Mouse (Mus musculus) liver, embryonic 15.5 days (tissue): ENCODE results near the gene Mansc1. TPM values are rescaled to one million over a fixed set of nuclear protein-coding genes. Genes with fewer than 3 reads are reported as not detected.
"Not testable (repeated sequence)": the region's sequence is repeated elsewhere in the genome, so short reads cannot be mapped to it uniquely, and the experiment has no call there.

ENCODE experiments used
- ATAC-seq: fragments of 200-750 bp; cut with Nextera tagmentation; 2 replicates; pipeline ENCODE4 v1.8.0; 2017; ENCODE audit warnings: moderate number of reproducible peaks, mild to moderate bottlenecking, moderate library complexity; ENCODE audit not compliant: insufficient read depth
- H3K27ac ChIP-seq: fragments of 300-500 bp; sonication (generic); replicated peaks from 2 replicates; pipeline ENCODE4 v1.5.1; 2015; ENCODE audit warnings: mild to moderate bottlenecking, inconsistent platforms
- H3K27me3 ChIP-seq: fragments of 300-500 bp; sonication (generic); 2 replicates; pipeline ENCODE4 v1.6.1; 2015; ENCODE audit warnings: mild to moderate bottlenecking, inconsistent platforms
- H3K36me3 ChIP-seq: fragments of 300-500 bp; sonication (generic); replicated peaks from 2 replicates; pipeline ENCODE4 v1.6.1; 2015; ENCODE audit warnings: moderate library complexity, mild to moderate bottlenecking, inconsistent platforms
- H3K4me1 ChIP-seq: fragments of 300-500 bp; sonication (generic); replicated peaks from 2 replicates; pipeline ENCODE4 v1.6.1; 2015; ENCODE audit warnings: inconsistent platforms
- H3K4me2 ChIP-seq: fragments of 300-500 bp; sonication (generic); 2 replicates; pipeline ENCODE4 v1.6.1; 2015; ENCODE audit warnings: moderate library complexity, mild to moderate bottlenecking, inconsistent platforms
- H3K4me3 ChIP-seq: fragments of 300-500 bp; sonication (generic); replicated peaks from 2 replicates; pipeline ENCODE4 v1.5.1; 2015; ENCODE audit warnings: mild to moderate bottlenecking, inconsistent platforms
- H3K9ac ChIP-seq: fragments of 300-500 bp; sonication (generic); 2 replicates; pipeline ENCODE4 v1.6.1; 2015; ENCODE audit warnings: moderate library complexity, mild to moderate bottlenecking, inconsistent platforms
- H3K9me3 ChIP-seq: fragments of 300-500 bp; sonication (generic); replicated peaks from 2 replicates; pipeline ENCODE4 v1.6.1; 2016; ENCODE audit warnings: inconsistent platforms
- WGBS: fragments of 180-500 bp; shearing (Covaris S2); methylation state at CpG from one replicate; pipeline ENCODE4 v1.1.7; 2015; ENCODE audit warnings: mixed read lengths; ENCODE audit not compliant: insufficient replicate concordance; 5-methylcytosine and 5-hydroxymethylcytosine counted together
- polyA plus RNA-seq: library from polyadenylated mRNA; unstranded; fragments of >200 nt; fragmentation: Nextera tagmentation; extraction: Ambion mirVana; gene quantifications from 2 replicates; pipeline ENCODE4 v1.2.1, GENCODE M21; 2015

Mansc1 gene
- 0.86 and 0.90 TPM in 2 replicates for polyA plus RNA-seq

GRCm38 (mm10) chr6:134631947-134632687 is at the start of gene Mansc1:
TSS of gene Mansc1 (minus strand) at chr6:134632488.
- no peak for ATAC-seq
- H3K4me1 ChIP-seq, result peaks cover 8% of the 10 kb centered on the region; the same call in 1 of the 2 replicates
- 2% methylated on average over 46 of the region's 46 CpGs for WGBS
- H3K27me3 ChIP-seq, result peaks cover 36% of the 10 kb centered on the region
- H3K9ac ChIP-seq, result peak within 1 kb of the TSS; percentile 9; the same call in 1 of the 2 replicates
- no peaks in the 10 kb centered on the region for H3K9me3 ChIP-seq
- peak within 1 kb of the TSS; percentile 52 for H3K4me3 ChIP-seq
- no peaks in the 10 kb centered on the region for H3K36me3 ChIP-seq
- H3K4me2 ChIP-seq, result peak within 1 kb of the TSS; percentile 73
- no peak within 1 kb of the TSS for H3K27ac ChIP-seq

- not testable (repeated sequence) for ATAC-seq, H3K27ac ChIP-seq, H3K36me3 ChIP-seq, H3K9ac ChIP-seq, H3K27me3 ChIP-seq, H3K4me3 ChIP-seq, H3K4me2 ChIP-seq, H3K9me3 ChIP-seq
- 56% methylated on average over 4 of the region's 4 CpGs for WGBS
- H3K4me1 ChIP-seq, result peaks cover 10% of the 10 kb centered on the region; the same call in 1 of the 2 replicates
These were observed 47.0 kb upstream of the Mansc1 start for GRCm38 (mm10) chr6:134679330-134679729.

DNA sequence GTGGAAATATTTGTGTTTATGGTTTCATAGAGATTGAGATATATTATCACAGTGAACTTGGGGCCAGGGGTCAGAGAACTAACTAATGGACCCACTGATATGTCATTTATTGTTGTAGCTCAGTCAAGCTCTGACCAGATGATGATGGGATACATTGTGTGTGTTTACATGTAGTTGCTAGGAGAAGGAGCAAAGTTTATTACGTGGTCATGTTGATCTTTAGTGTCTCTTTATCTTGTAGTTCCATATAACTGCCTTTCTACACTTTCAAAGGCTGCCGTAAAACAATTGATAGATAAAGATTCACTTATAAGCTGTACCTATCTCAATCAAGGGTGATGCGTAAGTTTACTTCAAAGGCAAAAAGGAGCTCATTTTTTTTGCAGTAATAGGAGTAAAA is 45.7 kb upstream of the Mansc1 start:
- Histone ChIP-seq H3K9ac (no peak overlapping the region), H3K9me3 (no peaks in the 10 kb centered on the region), H3K4me2 (no peak overlapping the region), H3K36me3 (no peaks in the 10 kb centered on the region), H3K27ac (no peak overlapping the region), H3K27me3 (no peaks in the 10 kb centered on the region), H3K4me1 (peaks cover 10% of the 10 kb centered on the region; the same call in 1 of the 2 replicates), H3K4me3 (no peak overlapping the region)
- peak; percentile 28 for ATAC-seq
- 21% methylated on average over 3 of the region's 3 CpGs for WGBS

- H3K4me3 ChIP-seq, result no peak overlapping the region
- peaks cover 12% of the 10 kb centered on the region for H3K4me1 ChIP-seq
- H3K27ac ChIP-seq, result no peak overlapping the region
- no peaks in the 10 kb centered on the region for H3K27me3 ChIP-seq
- 73% methylated on average over 4 of the region's 4 CpGs for WGBS
- H3K4me2 ChIP-seq, result no peak overlapping the region
- no peak for ATAC-seq
- H3K36me3 ChIP-seq, result no peaks in the 10 kb centered on the region
- no peaks in the 10 kb centered on the region for H3K9me3 ChIP-seq
- H3K9ac ChIP-seq, result no peak overlapping the region
These were observed 45.2 kb upstream of the Mansc1 start for GRCm38 (mm10) chr6:134677504-134677903.

DNA sequence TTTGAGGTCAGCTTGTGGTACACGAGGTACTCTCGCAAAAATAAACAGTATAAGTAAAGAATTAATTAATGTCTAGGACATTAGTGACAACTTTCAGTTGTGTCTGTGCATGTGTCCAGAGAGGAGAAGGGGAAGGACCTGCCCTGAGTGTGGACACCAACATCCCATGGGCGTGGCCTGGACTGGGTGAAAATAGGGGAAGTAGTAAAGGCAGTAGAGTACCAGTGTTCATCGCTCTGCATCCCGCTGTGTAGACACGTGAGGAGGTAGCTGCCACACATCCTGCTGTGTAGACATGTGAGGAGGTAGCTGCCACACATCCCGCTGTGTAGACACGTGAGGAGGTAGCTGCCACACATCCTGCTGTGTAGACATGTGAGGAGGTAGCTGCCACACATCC is 41.4 kb upstream of the Mansc1 start:
- H3K4me3 ChIP-seq, H3K4me2 ChIP-seq, H3K27ac ChIP-seq, H3K9me3 ChIP-seq, H3K9ac ChIP-seq, H3K27me3 ChIP-seq, ATAC-seq, H3K36me3 ChIP-seq: not testable (repeated sequence)
- H3K4me1 ChIP-seq, result peaks cover 27% of the 10 kb centered on the region
- WGBS, result 43% methylated on average over 8 of the region's 8 CpGs

DNA sequence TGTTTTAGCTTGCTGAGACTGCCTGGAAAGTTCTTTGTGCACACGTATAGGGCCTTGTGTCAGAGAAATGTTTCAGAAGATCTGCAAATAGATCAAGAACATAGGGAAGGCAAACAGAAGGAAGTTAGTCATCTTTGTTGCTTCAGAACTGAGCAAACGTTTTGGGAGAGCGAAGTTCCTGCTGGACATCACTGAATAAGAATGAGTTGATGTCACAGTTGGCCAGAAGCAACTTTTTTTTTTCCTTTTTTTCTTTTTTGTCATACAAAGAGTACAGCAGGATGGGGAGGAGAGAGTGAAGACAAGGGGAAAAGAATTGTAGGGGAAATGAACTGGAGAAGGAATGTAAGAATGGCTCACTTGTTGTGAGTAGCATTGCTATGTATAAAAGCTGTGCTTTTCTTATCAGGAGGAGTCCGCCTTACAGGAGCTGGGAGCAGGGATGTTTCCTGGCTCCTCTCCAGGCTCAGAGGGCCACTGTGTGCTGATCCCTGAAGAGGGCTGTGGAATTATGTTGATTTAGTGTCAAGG is 38.7 kb upstream of the Mansc1 start:
- 47% methylated on average over 4 of the region's 4 CpGs for WGBS
- Histone ChIP-seq H3K9me3 (no peaks in the 10 kb centered on the region), H3K36me3 (no peaks in the 10 kb centered on the region), H3K4me3 (no peak overlapping the region), H3K4me1 (peaks cover 27% of the 10 kb centered on the region), H3K4me2 (no peak overlapping the region), H3K27me3 (no peaks in the 10 kb centered on the region), H3K27ac (no peak overlapping the region), H3K9ac (no peak overlapping the region)
- ATAC-seq, result no peak

- H3K4me2 ChIP-seq, result no peak overlapping the region; the same call in 1 of the 2 replicates
- WGBS, result 56% methylated on average over 6 of the region's 6 CpGs
These were observed 37.0 kb upstream of the Mansc1 start for GRCm38 (mm10) chr6:134669179-134669865.

DNA sequence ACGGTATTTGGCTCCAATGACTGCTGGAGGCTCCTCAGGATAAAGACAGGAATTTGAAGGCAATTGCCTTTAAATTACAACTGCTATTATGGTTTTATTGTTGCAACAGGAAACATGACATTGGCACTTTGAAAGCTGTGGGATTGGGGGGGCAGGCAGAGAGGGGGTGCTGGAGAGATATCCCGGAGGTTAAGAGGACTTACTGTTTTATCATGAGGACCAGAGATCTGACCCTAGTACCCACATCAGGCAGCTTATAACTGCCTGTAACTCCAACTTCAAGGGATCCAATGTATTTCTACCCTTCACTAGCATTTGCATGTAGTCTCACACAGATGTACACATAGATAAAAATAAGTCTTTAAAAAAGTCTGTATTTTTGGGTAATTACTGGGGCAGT is 36.2 kb upstream of the Mansc1 start:
- Histone ChIP-seq H3K9me3 (no peaks in the 10 kb centered on the region), H3K4me1 (peaks cover 40% of the 10 kb centered on the region), H3K4me3 (no peak overlapping the region), H3K9ac (no peak overlapping the region), H3K27ac (no peak overlapping the region), H3K4me2 (no peak overlapping the region), H3K27me3 (no peaks in the 10 kb centered on the region), H3K36me3 (no peaks in the 10 kb centered on the region)
- ATAC-seq, result no peak
- WGBS, result 21% methylated on average over 2 of the region's 2 CpGs

More at GRCm38 (mm10) chr6:134669179-134669865, 37.0 kb upstream of the Mansc1 start:
- Histone ChIP-seq H3K4me1 (peaks cover 34% of the 10 kb centered on the region), H3K9ac (no peak overlapping the region), H3K27me3 (no peaks in the 10 kb centered on the region), H3K36me3 (no peaks in the 10 kb centered on the region), H3K4me3 (no peak overlapping the region), H3K27ac (no peak overlapping the region), H3K9me3 (no peaks in the 10 kb centered on the region)
- no peak for ATAC-seq

- no peak overlapping the region for H3K9ac ChIP-seq
- ATAC-seq, result no peak
- H3K27me3 ChIP-seq, result no peaks in the 10 kb centered on the region
These were observed 33.5 kb upstream of the Mansc1 start for GRCm38 (mm10) chr6:134665817-134666216.

DNA sequence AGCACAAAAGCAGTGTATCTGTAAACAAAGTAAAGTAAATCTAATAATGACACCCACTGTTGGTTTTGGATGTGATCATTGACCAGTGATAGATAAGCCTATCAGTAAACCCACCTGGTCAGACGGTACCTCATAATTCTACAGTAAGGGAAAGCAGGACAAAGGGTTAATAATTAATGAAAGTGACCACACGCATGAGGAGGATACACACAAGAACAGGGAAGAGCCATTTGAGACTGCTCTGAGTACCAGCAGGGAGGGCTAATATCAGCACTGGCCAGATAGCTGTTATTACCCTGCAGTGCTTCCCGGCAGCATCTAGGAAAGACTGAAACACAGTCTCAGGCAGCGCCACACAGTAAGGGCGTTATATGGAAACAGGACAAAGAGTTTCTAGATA is 32.3 kb upstream of the Mansc1 start:
- no peaks in the 10 kb centered on the region for H3K27me3 ChIP-seq
- H3K4me1 ChIP-seq, result peaks cover 48% of the 10 kb centered on the region
- no peak overlapping the region for H3K4me3 ChIP-seq

More at GRCm38 (mm10) chr6:134665817-134666216, 33.5 kb upstream of the Mansc1 start:
- Histone ChIP-seq H3K27ac (no peak overlapping the region), H3K4me3 (no peak overlapping the region), H3K4me1 (peaks cover 42% of the 10 kb centered on the region), H3K9me3 (no peaks in the 10 kb centered on the region), H3K4me2 (no peak overlapping the region), H3K36me3 (no peaks in the 10 kb centered on the region)
- WGBS, result 63% methylated on average over 9 of the region's 9 CpGs

DNA sequence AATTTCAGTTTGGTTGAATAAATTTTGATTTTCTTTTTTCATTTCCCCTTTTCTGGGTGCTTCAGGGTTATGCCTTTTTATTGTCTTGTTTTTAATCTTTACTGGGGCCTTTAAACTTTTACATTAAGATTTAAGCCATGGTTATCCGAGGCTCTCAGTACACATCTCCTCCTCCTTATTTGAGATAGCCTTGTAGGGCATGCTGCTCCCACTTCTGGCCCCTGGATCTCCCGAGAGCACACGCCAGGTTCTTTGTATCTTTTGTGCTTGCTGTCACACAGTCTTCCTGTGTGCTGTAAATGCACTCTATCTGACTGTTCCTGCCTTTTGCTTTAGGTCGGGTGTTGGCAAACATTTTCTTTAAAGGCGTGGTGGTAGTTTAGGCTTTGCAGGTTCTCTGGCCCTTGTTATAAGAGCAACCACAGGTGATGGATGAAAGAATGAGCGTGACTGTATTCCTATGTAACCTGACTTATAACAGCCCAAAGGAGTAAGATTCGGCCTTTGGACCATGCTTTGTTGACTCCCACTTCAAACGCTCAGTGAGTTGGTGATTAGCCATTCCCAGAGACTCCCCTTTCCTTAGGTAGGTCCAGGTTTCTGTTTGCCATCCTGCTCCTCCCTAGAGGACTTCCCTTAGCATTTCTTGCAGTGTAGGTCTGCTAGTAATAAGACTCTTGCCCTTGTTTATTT is 28.6 kb upstream of the Mansc1 start:
- Histone ChIP-seq H3K27ac (no peak overlapping the region), H3K27me3 (no peaks in the 10 kb centered on the region), H3K4me2 (no peak overlapping the region), H3K4me3 (no peak overlapping the region), H3K9ac (no peak overlapping the region), H3K36me3 (no peaks in the 10 kb centered on the region), H3K9me3 (no peaks in the 10 kb centered on the region), H3K4me1 (peaks cover 35% of the 10 kb centered on the region)
- 31% methylated on average over 8 of the region's 8 CpGs for WGBS
- no peak for ATAC-seq

More for the DNA sequence above, 32.3 kb upstream of the Mansc1 start:
- Histone ChIP-seq H3K36me3 (no peaks in the 10 kb centered on the region), H3K9ac (no peak overlapping the region), H3K9me3 (no peaks in the 10 kb centered on the region), H3K4me2 (peak overlapping the region; percentile 23; the same call in 1 of the 2 replicates), H3K27ac (peak overlapping the region; percentile 51)
- peak; percentile 77 for ATAC-seq
- WGBS, result 17% methylated on average over 5 of the region's 5 CpGs
